Mouse (Mus musculus): ENCODE results near the gene Tsks. TPM values are rescaled to one million over a fixed set of nuclear protein-coding genes. Genes with fewer than 3 reads are reported as not detected.
A peak's percentile ranks its signal among the peaks of the same experiment; 100 is the strongest.

Tsks gene
- polyA plus RNA-seq, 1 experiment from 2014 or later: 0.14 TPM

GRCm38 (mm10) chr7:44952611-44953306 lies 9.8 kb downstream of the Tsks start:
- H3K9ac ChIP-seq (replicated peaks): peak overlapping the region; percentile 59
- H3K27me3 ChIP-seq (replicated peaks): peaks cover 30% of the 10 kb centered on the region
- H3K36me3 ChIP-seq: no peaks in the 10 kb centered on the region
- H3K4me2 ChIP-seq: peak overlapping the region; percentile 93
- peak; percentile 89 for ATAC-seq (ENCODE audit: low FRiP score)
- H3K4me3 ChIP-seq (replicated peaks): peak overlapping the region; percentile 49
- H3K4me1 ChIP-seq: peaks cover 23% of the 10 kb centered on the region
- H3K9me3 ChIP-seq (replicated peaks): no peaks in the 10 kb centered on the region
- peak overlapping the region; percentile 70 for H3K27ac ChIP-seq (replicated peaks)
- WGBS: 5% methylated on average over 24 of the region's 24 CpGs

GRCm38 (mm10) chr7:44953561-44953960 lies 10.6 kb downstream of the Tsks start:
- no peak overlapping the region for H3K27ac ChIP-seq (replicated peaks)
- 54% methylated on average over 14 of the region's 14 CpGs for WGBS

DNA sequence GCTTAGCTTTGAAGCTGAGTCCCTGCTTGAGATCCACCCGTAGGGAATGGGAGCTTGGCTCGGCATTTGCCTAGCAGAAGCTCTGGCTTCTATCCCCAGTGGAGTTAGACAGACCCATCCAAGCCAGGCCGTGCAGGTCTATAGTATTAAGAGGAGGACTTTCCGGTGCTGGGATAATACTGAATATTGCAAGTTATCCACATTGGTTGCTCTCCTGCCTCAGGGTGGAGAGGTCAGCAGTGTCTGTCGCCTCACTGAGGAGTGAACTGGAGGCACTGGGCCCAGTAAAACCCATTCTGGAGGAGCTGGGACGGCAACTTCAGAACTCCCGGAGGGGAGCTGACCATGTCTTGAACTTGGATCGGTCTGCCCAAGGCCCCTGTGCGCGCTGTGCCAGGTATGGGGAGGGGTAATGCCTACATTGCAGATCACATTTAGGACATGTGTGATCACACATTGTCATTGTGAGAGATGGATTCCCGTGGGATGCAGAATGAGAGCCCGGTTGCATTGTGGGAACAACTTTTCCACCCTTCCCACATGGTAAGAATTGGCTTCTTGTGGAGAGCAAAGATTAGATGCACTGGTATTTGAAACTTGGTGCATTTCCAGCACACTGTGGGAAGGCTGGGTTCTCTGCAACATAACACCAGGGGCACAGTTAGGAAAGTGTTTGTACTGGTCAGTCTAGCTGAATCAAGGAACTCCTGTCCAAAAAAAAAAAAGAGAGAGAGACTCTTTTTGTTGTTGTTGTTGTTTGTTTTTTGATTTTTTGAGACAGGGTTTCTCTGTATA lies 11.3 kb downstream of the Tsks start:
- Histone ChIP-seq H3K4me2 (no peak overlapping the region), H3K4me3 (replicated peaks) (no peak overlapping the region), H3K36me3 (peaks cover 9% of the 10 kb centered on the region), H3K27me3 (replicated peaks) (peaks cover 26% of the 10 kb centered on the region), H3K9me3 (replicated peaks) (no peaks in the 10 kb centered on the region), H3K9ac (replicated peaks) (no peak overlapping the region), H3K4me1 (peaks cover 23% of the 10 kb centered on the region), H3K27ac (replicated peaks) (no peak overlapping the region)
- 80% methylated on average over 12 of the region's 12 CpGs for WGBS
- no peak for ATAC-seq (ENCODE audit: low FRiP score)

More at GRCm38 (mm10) chr7:44953561-44953960, 10.6 kb downstream of the Tsks start:
- no peaks in the 10 kb centered on the region for H3K9me3 ChIP-seq (replicated peaks)
- H3K4me2 ChIP-seq: no peak overlapping the region
- peaks cover 26% of the 10 kb centered on the region for H3K27me3 ChIP-seq (replicated peaks)
- no peak for ATAC-seq (ENCODE audit: low FRiP score)
- peaks cover 2% of the 10 kb centered on the region; the same call in 1 of the 2 replicates for H3K36me3 ChIP-seq
- no peak overlapping the region for H3K9ac ChIP-seq (replicated peaks)
- peaks cover 23% of the 10 kb centered on the region for H3K4me1 ChIP-seq
- no peak overlapping the region for H3K4me3 ChIP-seq (replicated peaks)

DNA sequence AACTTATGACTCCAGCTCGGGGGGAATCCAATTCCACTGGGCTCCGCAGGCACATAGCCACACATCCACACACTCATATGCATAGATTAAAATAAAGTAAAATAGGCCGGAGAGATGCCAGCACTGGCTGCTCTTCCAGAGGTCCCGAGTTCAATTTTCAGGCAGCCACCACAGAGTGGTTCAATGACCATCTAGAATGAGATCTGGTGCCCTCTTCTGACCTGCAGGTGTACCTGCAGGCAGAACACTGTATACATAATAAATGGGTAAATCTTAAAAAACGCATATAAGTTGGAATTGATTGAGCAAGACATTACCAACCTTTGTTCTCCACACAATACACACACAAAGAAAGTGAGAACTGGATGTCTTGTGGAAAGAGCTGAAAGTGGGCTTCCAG lies 12.6 kb downstream of the Tsks start:
- ATAC-seq (ENCODE audit: low FRiP score): no peak
- peaks cover 15% of the 10 kb centered on the region for H3K27me3 ChIP-seq (replicated peaks)
- no peaks in the 10 kb centered on the region for H3K9me3 ChIP-seq (replicated peaks)
- no peak overlapping the region for H3K4me3 ChIP-seq (replicated peaks)
- WGBS: 51% methylated on average over 5 of the region's 5 CpGs
- no peak overlapping the region for H3K9ac ChIP-seq (replicated peaks)
- no peak overlapping the region for H3K27ac ChIP-seq (replicated peaks)
- H3K36me3 ChIP-seq: peaks cover 19% of the 10 kb centered on the region
- H3K4me1 ChIP-seq: peaks cover 23% of the 10 kb centered on the region
- no peak overlapping the region for H3K4me2 ChIP-seq

DNA sequence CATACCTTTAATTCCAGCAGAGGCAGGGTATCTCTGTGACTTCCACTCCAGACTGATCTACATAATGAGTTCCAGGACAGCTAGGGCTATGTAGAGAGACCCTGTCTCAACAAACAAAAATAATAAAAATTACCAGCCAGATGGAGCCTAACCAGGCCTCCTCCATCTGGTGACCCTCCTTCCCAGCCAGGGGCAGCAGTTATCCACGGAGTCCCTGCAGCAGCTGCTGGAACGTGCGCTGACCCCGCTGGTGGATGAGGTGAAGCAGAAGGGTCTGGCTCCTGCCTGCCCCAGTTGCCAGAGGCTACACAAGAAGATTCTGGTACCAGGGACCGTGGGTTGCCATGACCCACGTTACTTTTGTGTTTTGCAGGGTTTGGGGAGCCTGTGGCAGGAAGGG lies 13.3 kb downstream of the Tsks start:
- H3K4me2 ChIP-seq: no peak overlapping the region
- no peak overlapping the region for H3K9ac ChIP-seq (replicated peaks)
- H3K9me3 ChIP-seq (replicated peaks): no peaks in the 10 kb centered on the region
- no peak for ATAC-seq (ENCODE audit: low FRiP score)
- H3K4me3 ChIP-seq (replicated peaks): no peak overlapping the region
- H3K27me3 ChIP-seq (replicated peaks): peaks cover 9% of the 10 kb centered on the region
- 55% methylated on average over 6 of the region's 6 CpGs for WGBS
- peaks cover 23% of the 10 kb centered on the region for H3K4me1 ChIP-seq
- peaks cover 25% of the 10 kb centered on the region for H3K36me3 ChIP-seq
- 0 out of 2 replicates have a peak overlapping the region, but pooled peaks have one; percentile 9 for H3K27ac ChIP-seq (replicated peaks)

- Histone ChIP-seq H3K9ac (replicated peaks) (no peak overlapping the region; the same call in 1 of the 2 replicates), H3K27me3 (replicated peaks) (no peaks in the 10 kb centered on the region), H3K27ac (replicated peaks) (peak overlapping the region; percentile 33), H3K4me3 (replicated peaks) (no peak overlapping the region), H3K36me3 (peaks cover 35% of the 10 kb centered on the region), H3K4me2 (no peak overlapping the region), H3K4me1 (peaks cover 14% of the 10 kb centered on the region), H3K9me3 (replicated peaks) (no peaks in the 10 kb centered on the region)
- no peak for ATAC-seq (ENCODE audit: low FRiP score)
- WGBS: 67% methylated on average over 20 of the region's 20 CpGs
Observed at GRCm38 (mm10) chr7:44957183-44957835, 14.3 kb downstream of the Tsks start.

- whole genome bisulfite sequencing: 61% methylated on average over 7 of the region's 7 CpGs
Observed at GRCm38 (mm10) chr7:44958208-44958607, 15.2 kb downstream of the Tsks start.

DNA sequence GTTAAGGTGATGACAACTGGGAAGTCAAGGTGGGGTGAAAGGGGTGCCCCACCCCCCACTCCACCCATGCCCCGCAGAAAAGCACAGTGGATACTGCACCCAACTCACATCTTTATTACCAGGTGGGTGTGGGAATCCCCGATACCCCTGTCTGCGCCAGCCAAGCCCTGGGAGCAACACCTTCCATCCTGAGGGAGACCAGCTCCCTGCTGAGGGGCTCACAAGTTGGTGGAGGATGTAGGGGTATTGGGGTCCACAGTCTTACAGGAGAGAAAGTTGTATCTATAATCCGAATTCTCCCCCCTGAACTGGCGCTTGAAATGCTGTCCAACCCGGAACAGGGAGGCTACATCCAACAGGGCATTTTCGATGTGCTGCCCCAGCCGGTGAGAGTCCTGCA lies 16.3 kb downstream of the Tsks start:
- Histone ChIP-seq H3K27me3 (replicated peaks) (no peaks in the 10 kb centered on the region), H3K27ac (replicated peaks) (no peak overlapping the region), H3K4me2 (no peak overlapping the region), H3K4me1 (peaks cover 4% of the 10 kb centered on the region), H3K9ac (replicated peaks) (no peak overlapping the region), H3K4me3 (replicated peaks) (no peak overlapping the region), H3K36me3 (peaks cover 53% of the 10 kb centered on the region), H3K9me3 (replicated peaks) (no peaks in the 10 kb centered on the region)
- no peak for ATAC-seq (ENCODE audit: low FRiP score)
- 90% methylated on average over 8 of the region's 8 CpGs for WGBS

More at GRCm38 (mm10) chr7:44958208-44958607, 15.2 kb downstream of the Tsks start:
- no peak overlapping the region for H3K9ac ChIP-seq (replicated peaks)
- peak overlapping the region; percentile 33; the same call in 1 of the 2 replicates for H3K27ac ChIP-seq (replicated peaks)
- H3K9me3 ChIP-seq (replicated peaks): no peaks in the 10 kb centered on the region
- no peak for ATAC-seq (ENCODE audit: low FRiP score)
- H3K4me1 ChIP-seq: peaks cover 5% of the 10 kb centered on the region
- H3K4me3 ChIP-seq (replicated peaks): no peak overlapping the region
- peaks cover 44% of the 10 kb centered on the region for H3K36me3 ChIP-seq
- H3K4me2 ChIP-seq: no peak overlapping the region
- H3K27me3 ChIP-seq (replicated peaks): no peaks in the 10 kb centered on the region

DNA sequence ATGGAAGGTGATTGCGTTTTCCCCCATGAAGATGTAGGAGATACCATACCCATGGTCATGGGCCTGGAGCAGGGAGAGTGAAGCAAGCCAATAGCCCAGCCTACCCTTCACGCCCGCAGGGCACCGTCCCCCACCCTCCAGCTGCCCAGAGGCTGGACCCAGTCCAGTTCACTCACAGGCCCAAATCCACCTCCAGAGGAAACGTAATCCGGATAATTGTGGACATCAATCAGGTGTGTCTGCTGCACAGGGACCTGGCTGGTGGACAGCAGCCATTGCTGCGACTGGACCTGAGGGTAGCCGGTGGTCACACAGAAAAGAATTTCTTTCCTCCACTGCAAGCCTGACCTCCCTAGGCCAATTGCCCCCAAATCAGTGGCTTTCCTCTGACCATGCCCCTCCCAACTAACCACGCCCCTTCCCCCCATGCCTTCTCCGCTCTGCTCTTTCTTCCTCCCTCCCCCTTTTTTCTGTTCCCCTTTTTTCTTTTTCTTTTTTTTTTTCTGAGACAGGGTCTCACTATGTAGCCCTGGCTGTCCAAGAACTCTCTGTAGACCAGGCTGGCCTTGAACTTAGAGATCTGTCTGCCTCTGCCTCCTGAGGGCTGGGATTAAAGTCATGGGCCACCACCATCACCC lies 17.0 kb downstream of the Tsks start:
- ATAC-seq (ENCODE audit: low FRiP score): no peak
- Histone ChIP-seq H3K4me2 (no peak overlapping the region), H3K36me3 (peaks cover 58% of the 10 kb centered on the region), H3K4me3 (replicated peaks) (no peak overlapping the region), H3K4me1 (peaks cover 4% of the 10 kb centered on the region), H3K27ac (replicated peaks) (no peak overlapping the region), H3K9me3 (replicated peaks) (no peaks in the 10 kb centered on the region), H3K27me3 (replicated peaks) (no peaks in the 10 kb centered on the region), H3K9ac (replicated peaks) (no peak overlapping the region)
- 89% methylated on average over 10 of the region's 10 CpGs for WGBS

DNA sequence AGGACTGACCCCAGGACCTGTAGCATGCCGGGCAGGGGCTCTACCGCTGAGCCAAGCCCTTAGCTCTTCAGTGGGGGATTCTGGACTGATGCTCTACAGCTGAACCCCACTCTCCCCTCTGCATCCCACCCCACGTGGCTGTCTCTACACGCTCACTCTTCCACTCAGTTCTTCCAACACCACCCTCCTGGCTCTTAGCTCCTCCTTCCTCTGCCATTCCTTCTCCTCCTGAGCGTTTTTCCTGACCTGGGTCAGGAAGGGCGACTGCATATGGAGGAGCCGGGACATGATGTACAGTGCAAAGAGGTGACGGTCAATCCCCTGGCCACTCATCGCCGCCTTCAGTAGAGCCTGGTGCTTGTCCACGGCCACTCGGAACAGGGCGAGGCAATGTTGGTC lies 17.5 kb downstream of the Tsks start:
- no peak overlapping the region for H3K27ac ChIP-seq (replicated peaks)
- peaks cover 4% of the 10 kb centered on the region for H3K4me1 ChIP-seq
- H3K9ac ChIP-seq (replicated peaks): no peak overlapping the region
- no peak overlapping the region for H3K4me3 ChIP-seq (replicated peaks)
- WGBS: 91% methylated on average over 13 of the region's 13 CpGs
- no peak for ATAC-seq (ENCODE audit: low FRiP score)
- no peak overlapping the region for H3K4me2 ChIP-seq
- H3K27me3 ChIP-seq (replicated peaks): no peaks in the 10 kb centered on the region
- peaks cover 63% of the 10 kb centered on the region for H3K36me3 ChIP-seq
- H3K9me3 ChIP-seq (replicated peaks): no peaks in the 10 kb centered on the region

DNA sequence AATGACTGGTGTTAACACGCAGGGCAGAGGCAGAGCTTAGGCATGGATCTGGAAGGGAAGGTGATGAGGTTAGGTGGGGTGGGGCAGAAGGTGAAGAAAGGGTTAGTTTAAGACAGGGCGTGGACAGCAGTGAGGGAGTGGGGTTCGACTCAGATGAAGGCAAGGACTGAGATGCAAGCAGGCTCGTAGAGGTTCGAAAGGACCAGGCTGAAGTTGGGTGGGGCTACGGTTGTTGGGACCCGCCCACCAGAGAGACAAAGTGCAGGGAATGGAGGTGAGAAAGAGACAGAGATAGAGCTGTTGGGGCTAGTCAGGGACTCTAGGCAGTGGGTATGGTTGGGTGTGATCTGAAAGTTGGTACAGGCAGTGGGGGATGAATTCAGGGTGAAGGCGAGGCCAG lies 19.3 kb downstream of the Tsks start:
- H3K4me1 ChIP-seq: peaks cover 4% of the 10 kb centered on the region
- 87% methylated on average over 8 of the region's 8 CpGs for WGBS
- H3K4me2 ChIP-seq: no peak overlapping the region
- no peaks in the 10 kb centered on the region for H3K9me3 ChIP-seq (replicated peaks)
- H3K27ac ChIP-seq (replicated peaks): no peak overlapping the region
- H3K36me3 ChIP-seq: peaks cover 79% of the 10 kb centered on the region
- no peaks in the 10 kb centered on the region for H3K27me3 ChIP-seq (replicated peaks)
- no peak overlapping the region for H3K4me3 ChIP-seq (replicated peaks)
- no peak overlapping the region for H3K9ac ChIP-seq (replicated peaks)
- ATAC-seq (ENCODE audit: low FRiP score): no peak
